Mouse (Mus musculus) CH12.LX (cell line): ENCODE measurements around the gene Gm853.

Source experiments
- CTCF ChIP-seq, 2 experiments: IDR thresholded peaks in 1 of 2; conservative IDR thresholded peaks in 1 of 2; 2 replicates each; pipeline ENCODE4 v1.5.1; 2011 to 2012; ENCODE audit warnings: low read depth in 2 of 2, low read length in 2 of 2, improper control_type of control experiment in 1 of 2, inconsistent platforms in 1 of 2, mild to moderate bottlenecking in 1 of 2, moderate library complexity in 1 of 2
- POLR2A ChIP-seq: IDR thresholded peaks from 2 replicates; pipeline ENCODE4 v1.6.1; 2011; ENCODE audit warnings: low read depth, mild to moderate bottlenecking, improper control_type of control experiment, low read length

- TF ChIP-seq CTCF (conservative IDR thresholded peaks at IDR 0.05 in 1 of 2, IDR thresholded peaks at IDR 0.05 in 1 of 2; ENCODE audit: low read depth in 2 of 2, low read length in 2 of 2), result no peak
- no peak for TF ChIP-seq POLR2A
These were observed 35.3 kb downstream of the Gm853 start for GRCm38 (mm10) chr4:130186891-130187290.
